Mouse (Mus musculus) left cerebral cortex, postnatal 4 days (tissue): ENCODE results near the gene Khnyn. TPM values are rescaled to one million over a fixed set of nuclear protein-coding genes. Genes with fewer than 3 reads are reported as not detected.

Experiments used
- DNase-seq: peaks from one replicate; pipeline ENCODE4 v3.0.0-alpha.2; 2022
- intact Hi-C: fragments of 180-260 bp; cut with DNase I; formaldehyde crosslinking; loops from one replicate; pipeline ENCODE4 v1.15.1; 2025
- total RNA-seq, 2 experiments: library from RNA; stranded (reverse); gene quantifications; 2 replicates each; pipeline ENCODE4 v1.2.3; 2021

Khnyn gene
- total RNA-seq, 2 experiments from 2014 or later: 12.5 to 13.4 TPM

DNA sequence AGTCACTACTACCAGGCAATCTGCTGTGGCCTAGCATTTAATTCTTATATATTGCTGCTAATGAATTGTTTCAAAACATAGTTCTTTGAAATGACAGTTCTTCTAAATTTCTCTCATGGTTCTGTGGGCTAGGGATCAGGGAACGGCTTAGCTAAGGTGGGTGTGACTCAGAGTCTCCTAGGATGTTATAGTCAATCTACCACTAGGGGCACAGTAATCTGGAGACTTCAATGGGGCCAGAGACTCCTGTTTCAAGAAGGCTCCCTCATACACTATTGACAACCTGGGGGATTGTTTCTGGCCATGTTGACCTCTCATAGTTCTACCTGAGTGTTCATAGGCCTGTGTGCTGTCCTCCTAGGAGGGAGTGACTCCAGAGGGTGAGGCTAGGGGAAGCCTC lies 20.8 kb downstream of the Khnyn start:
- intact Hi-C loops: loop anchor here (10.0 kb wide), 1 partner anchor 221 kb away; the partner anchor contains the start of gene Tinf2
- DNase-seq: no peak

GRCm38 (mm10) chr14:55913406-55913805 lies 28.7 kb downstream of the Khnyn start:
- intact Hi-C loops: no loop called here
- no peak for DNase-seq

- peak; percentile 78 for DNase-seq
- intact Hi-C loops: no loop called here
Observed at GRCm38 (mm10) chr14:55918240-55919082, 33.7 kb downstream of the Khnyn start.

DNA sequence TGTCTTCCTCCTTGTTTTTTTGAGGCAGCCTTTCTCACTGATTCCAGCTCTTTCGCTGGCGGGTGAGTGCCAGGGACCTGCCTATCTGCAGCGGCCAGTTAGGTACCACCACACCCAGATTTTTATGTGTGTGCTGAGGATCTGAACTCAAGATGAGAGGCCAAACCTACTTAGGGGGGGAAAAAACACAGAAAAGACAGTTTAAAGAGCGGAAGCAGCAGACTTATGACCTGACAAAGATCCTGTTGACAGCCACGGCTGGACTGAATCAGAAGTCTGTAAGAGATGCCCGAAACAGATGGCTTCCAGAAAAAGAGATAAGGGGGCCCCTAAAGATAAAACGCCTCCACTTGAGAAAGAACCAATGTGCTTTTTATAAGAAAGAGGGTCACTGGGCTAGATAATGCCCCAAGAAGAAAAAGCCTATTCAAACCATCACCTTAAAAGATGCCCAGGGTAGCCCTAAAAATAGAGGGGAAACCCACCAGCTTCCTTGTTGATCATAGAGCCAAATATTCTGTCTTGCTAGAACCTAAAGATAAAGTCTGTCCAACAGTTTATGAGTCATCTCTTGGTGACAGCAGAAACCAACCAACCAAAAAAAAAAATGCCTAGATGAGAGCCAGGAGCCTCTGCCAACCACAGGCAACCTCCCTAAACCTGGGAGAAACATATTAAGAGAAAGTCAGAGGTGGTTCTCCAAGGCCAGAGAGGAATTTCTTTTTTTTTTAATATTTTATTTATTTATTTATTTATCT lies 37.9 kb downstream of the Khnyn start:
- intact Hi-C loops: no loop called here
- DNase-seq: no peak

DNA sequence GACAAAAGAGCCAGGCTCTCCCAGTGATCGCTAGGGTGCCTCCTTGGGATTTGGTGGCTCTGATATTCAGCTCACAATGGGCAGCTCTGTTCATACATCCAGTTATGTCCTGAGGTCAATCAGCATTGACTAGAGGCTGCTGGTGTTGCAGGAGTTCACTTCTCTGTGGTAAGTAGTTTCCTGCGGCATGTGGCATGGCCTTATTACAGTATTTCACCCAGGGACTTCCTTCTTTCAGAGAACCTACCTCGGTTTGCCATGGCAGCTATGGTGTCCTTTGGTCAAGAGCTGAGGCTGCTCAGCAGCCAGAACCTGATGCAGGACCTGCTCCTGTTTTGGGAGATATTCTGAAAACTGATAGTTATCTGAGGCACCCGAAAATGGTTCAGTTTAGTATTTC lies 42.1 kb downstream of the Khnyn start:
- DNase-seq: no peak
- intact Hi-C loops: no loop called here

GRCm38 (mm10) chr14:55929263-55929997 lies 44.7 kb downstream of the Khnyn start:
- intact Hi-C loops: no loop called here
- DNase-seq: no peak

GRCm38 (mm10) chr14:55933586-55933985 lies 48.8 kb downstream of the Khnyn start:
- peak; percentile 23 for DNase-seq
- intact Hi-C loops: no loop called here

DNA sequence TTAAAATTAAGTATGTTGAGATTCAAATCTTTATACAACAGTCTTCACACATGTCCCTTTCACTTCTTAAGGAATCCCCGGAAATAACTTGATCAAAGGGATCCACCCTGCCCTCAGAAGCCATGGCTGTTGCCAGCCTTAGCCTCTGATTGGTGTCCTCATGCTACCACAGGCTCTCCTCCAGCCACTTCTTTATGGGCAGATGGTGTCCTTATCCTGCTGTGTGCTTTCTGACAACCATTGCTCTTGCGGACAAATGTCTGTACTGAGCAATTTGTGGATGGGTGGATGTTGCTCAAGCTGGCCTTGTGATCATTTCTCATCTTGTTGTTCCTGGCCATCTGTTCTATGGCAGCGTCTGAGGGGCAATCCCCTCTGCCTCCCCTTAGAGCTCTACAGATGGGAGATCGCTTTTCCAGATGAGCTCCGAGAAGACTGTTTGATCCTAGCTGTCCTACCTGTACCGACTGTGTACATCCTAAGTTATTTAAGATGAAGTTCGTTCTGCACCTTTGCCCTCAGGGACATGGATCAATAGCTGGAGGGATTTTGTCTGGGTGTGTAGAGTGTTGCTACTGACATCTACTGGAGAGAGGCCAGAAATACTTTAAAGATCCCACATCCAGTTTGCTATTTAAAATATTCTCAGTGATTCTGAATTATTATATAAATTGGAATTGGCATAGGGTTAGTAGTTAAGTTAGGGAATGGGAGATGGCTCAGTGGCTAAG lies 55.5 kb downstream of the Khnyn start:
- DNase-seq: no peak
- intact Hi-C loops: no loop called here

DNA sequence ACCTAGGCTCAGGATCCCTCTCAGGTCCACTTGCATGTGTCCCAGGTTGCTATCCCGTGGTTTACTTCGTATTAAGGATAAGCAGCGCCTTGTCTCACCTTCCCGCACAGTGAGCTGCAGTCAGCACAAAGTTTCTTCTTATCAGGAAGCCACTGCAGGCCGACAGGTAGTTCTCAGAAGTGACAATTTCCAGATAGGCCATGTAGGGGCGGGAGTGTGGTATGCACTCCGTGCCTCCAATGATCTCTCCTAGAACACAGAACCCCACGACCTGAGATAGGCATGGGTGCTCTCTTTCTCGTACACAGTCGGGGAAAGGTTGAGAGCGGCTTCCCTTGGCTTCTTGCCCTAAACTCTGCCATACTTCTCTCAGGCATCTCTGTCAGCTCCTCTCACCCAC lies 58.9 kb downstream of the Khnyn start:
- intact Hi-C loops: no loop called here

GRCm38 (mm10) chr14:55944575-55944974 lies 59.8 kb downstream of the Khnyn start, which contains the start of gene Cma1:
Cma1 (minus strand) TSS chr14:55944675.
- no peak for DNase-seq
- intact Hi-C loops: no loop called here

More for the DNA sequence above, 58.9 kb downstream of the Khnyn start:
- DNase-seq: no peak

DNA sequence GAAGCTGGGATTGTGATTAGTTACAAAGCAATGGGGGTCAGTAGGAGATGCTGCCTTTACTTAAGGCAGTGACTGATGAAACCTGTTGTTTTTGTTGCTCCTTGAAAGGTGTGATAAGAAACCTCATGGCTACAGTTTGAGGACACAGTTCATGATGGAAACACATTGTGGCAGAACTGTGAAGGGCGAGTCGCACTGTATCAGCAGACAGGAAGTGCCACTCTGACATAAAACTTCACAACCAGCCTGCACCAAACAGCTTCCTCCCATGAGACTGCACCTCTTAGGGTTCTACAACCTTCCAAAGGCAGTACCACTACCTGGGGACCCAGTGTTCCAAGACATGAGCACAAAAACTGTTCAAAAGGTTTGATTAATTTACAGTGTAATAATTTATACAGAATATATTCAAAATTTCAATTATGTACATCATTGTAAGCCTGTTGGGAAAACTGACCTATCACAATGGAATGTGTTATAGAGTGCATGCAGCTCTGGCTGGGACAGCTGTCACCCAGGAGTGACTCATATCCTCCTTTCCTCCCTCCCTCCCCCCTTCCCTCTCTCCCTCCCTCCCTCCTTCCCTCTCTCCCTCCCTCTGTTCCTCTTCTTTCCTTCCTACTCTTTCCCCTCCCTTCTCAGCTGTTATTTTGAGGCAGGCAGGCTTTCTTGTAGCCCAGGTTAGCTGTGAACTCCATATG lies 61.7 kb downstream of the Khnyn start:
- no peak for DNase-seq
- intact Hi-C loops: no loop called here

Other genes starting within 250 kb of the Khnyn start
- 100 to 1,000 TPM; 161 to 176 TPM for gene Ipo4, start 249.0 kb upstream of the Khnyn start, total RNA-seq
- 1 to 10 TPM; 4.0 to 4.1 TPM for gene Gm49378, start 247.1 kb upstream of the Khnyn start, total RNA-seq
- 10 to 100 TPM; 35.3 to 41.1 TPM for gene Tm9sf1, start 241.1 kb upstream of the Khnyn start, total RNA-seq
- 1 to 10 TPM; 1.2 to 2.4 TPM for gene Tssk4, start 234.8 kb upstream of the Khnyn start, total RNA-seq
- gene Mdp1, start 224.4 kb upstream of the Khnyn start, total RNA-seq: 10 to 100 TPM; 44.6 to 44.7 TPM
- gene Gmpr2, start 213.0 kb upstream of the Khnyn start, total RNA-seq: 10 to 100 TPM; 33.8 to 35.4 TPM
- gene Nedd8, start 212.8 kb upstream of the Khnyn start, total RNA-seq: 100 to 1,000 TPM; 347 to 384 TPM
- gene Tinf2, start 203.1 kb upstream of the Khnyn start, total RNA-seq: 10 to 100 TPM; 11.8 to 15.6 TPM
- under 1 TPM in 1 of 2 experiments, not detected in 1; 0.32 TPM for gene Tgm1, start 171.0 kb upstream of the Khnyn start, total RNA-seq
- 10 to 100 TPM; 55.2 to 55.8 TPM for gene Rabggta, start 162.7 kb upstream of the Khnyn start, total RNA-seq
- 10 to 100 TPM; 63.2 to 75.1 TPM for gene Dhrs1, start 139.3 kb upstream of the Khnyn start, total RNA-seq
- gene Nop9, start 139.3 kb upstream of the Khnyn start, total RNA-seq: 10 to 100 TPM; 19.5 to 20.1 TPM
- gene Cideb, start 126.5 kb upstream of the Khnyn start, total RNA-seq: under 1 TPM in 1 of 2 experiments, not detected in 1; 0.90 TPM
- gene Ltb4r2, start 123.5 kb upstream of the Khnyn start, total RNA-seq: 1 to 10 TPM in 1 of 2 experiments, under 1 TPM in 1; 0.79 to 1.0 TPM
- gene Ltb4r1, start 119.0 kb upstream of the Khnyn start, total RNA-seq: 1 to 10 TPM; 1.0 to 1.4 TPM
- gene Adcy4, start 100.9 kb upstream of the Khnyn start, total RNA-seq: 1 to 10 TPM; 4.6 to 5.2 TPM
- 1 to 10 TPM; 1.4 to 1.8 TPM for gene Ripk3, start 96.1 kb upstream of the Khnyn start, total RNA-seq
- 1 to 10 TPM; 8.2 TPM for gene Nfatc4, start 61.8 kb upstream of the Khnyn start, total RNA-seq
- gene Nynrin, start 30.9 kb upstream of the Khnyn start, total RNA-seq: 10 to 100 TPM; 39.1 to 40.9 TPM
- gene Cbln3, start 555 bp upstream of the Khnyn start, total RNA-seq: under 1 TPM; 0.44 to 0.74 TPM
- 10 to 100 TPM; 63.1 to 75.9 TPM for gene Sdr39u1, start 15.3 kb downstream of the Khnyn start, total RNA-seq
- gene Cma1, start 59.7 kb downstream of the Khnyn start, total RNA-seq: 10 to 100 TPM in 1 of 2 experiments, 1 to 10 TPM in 1; 9.8 to 12.4 TPM
- gene Cma2, start 66.0 kb downstream of the Khnyn start, total RNA-seq: not detected
- gene Mcpt1, start 133.0 kb downstream of the Khnyn start, total RNA-seq: not detected
- not detected for gene Mcpt9, start 145.5 kb downstream of the Khnyn start, total RNA-seq
- not detected for gene Mcpt2, start 157.1 kb downstream of the Khnyn start, total RNA-seq
- gene Mcpt4, start 177.4 kb downstream of the Khnyn start, total RNA-seq: 1 to 10 TPM; 3.1 to 4.8 TPM
- not detected for gene Mcpt8, start 200.3 kb downstream of the Khnyn start, total RNA-seq
- gene Ctsg, start 217.6 kb downstream of the Khnyn start, total RNA-seq: under 1 TPM in 1 of 2 experiments, not detected in 1; 0.40 TPM
- gene Gzme, start 235.7 kb downstream of the Khnyn start, total RNA-seq: not detected
- gene Gzmd, start 247.7 kb downstream of the Khnyn start, total RNA-seq: not detected